Comparison of ENCODE assay signal across 34 mouse cellular contexts in genomic region chr13:24311011-24311940, GRCm38 (mm10). TPM values are rescaled to one million over a fixed set of nuclear protein-coding genes. Genes with fewer than 3 reads are reported as not detected.
DNase-seq lines count a peak whose midpoint lies in the region; ATAC-seq lines count a peak whose summit lies in the region.
"Had no signal": no experiment of that assay in that cellular context is flagged by ENCODE, and none has a peak within 500 bp of the region (broad histone marks: within the 10 kb centered on the region; RNA-seq: fewer than 3 reads in every experiment).

No protein-coding gene starts in this region.

- no peak overlapping the region for H3K4me3 ChIP-seq in heart, embryonic 10.5 days
- no peak overlapping the region for H3K4me3 ChIP-seq in liver, embryonic 11.5 days (ENCODE audit: low read depth, low read length)
- no peak overlapping the region for H3K4me3 ChIP-seq in liver, embryonic 16.5 days (ENCODE audit: low read depth, low read length)
- H3K4me3 ChIP-seq: embryonic facial prominence, embryonic 13.5 days; erythroblast, embryonic 14.5 days; forebrain, embryonic 12.5 days; hindbrain, embryonic 12.5 days; limb, embryonic 13.5 days; neural tube, embryonic 12.5 days had no signal

- peak; percentile 88 for ATAC-seq in liver, embryonic 11.5 days (replicated peaks; ENCODE audit: low FRiP score)
- peak; percentile 85 for ATAC-seq in liver, embryonic 16.5 days (ENCODE audit: low read depth)
- ATAC-seq: forebrain, postnatal 0 days; hindbrain, postnatal 0 days; intestine, embryonic 16.5 days; midbrain, embryonic 16.5 days; Patski had no signal

- H3K36me3 ChIP-seq in heart, embryonic 10.5 days = no peaks in the 10 kb centered on the region
- H3K36me3 ChIP-seq in liver, embryonic 11.5 days (ENCODE audit: control insufficient read depth, insufficient read depth, low read length) = no peaks in the 10 kb centered on the region
- H3K36me3 ChIP-seq in liver, embryonic 16.5 days (ENCODE audit: control insufficient read depth, insufficient read depth) = no peaks in the 10 kb centered on the region
- H3K36me3 ChIP-seq: embryonic facial prominence, embryonic 13.5 days; forebrain, embryonic 12.5 days; G1E; hindbrain, embryonic 12.5 days; limb, embryonic 13.5 days; neural tube, embryonic 12.5 days had no signal

- H3K4me1 ChIP-seq in heart, embryonic 10.5 days = no peaks in the 10 kb centered on the region
- H3K4me1 ChIP-seq in liver, embryonic 11.5 days (replicated peaks; ENCODE audit: control insufficient read depth, insufficient read depth, low read length) = peaks cover 5% of the 10 kb centered on the region
- H3K4me1 ChIP-seq in liver, embryonic 16.5 days (ENCODE audit: control insufficient read depth, low read depth, low read length) = peaks cover 12% of the 10 kb centered on the region
- H3K4me1 ChIP-seq: embryonic facial prominence, embryonic 13.5 days; forebrain, embryonic 12.5 days; hindbrain, embryonic 12.5 days; limb, embryonic 13.5 days; neural tube, embryonic 12.5 days had no signal

- peak overlapping the region; percentile 16; the same call in 1 of the 2 replicates for H3K4me2 ChIP-seq in liver, embryonic 11.5 days
- H3K4me2 ChIP-seq in liver, embryonic 16.5 days (ENCODE audit: low read depth, low read length) = 0 out of 2 replicates have a peak overlapping the region, but pooled peaks have one; percentile 17
- H3K4me2 ChIP-seq: embryonic facial prominence, embryonic 13.5 days; forebrain, embryonic 12.5 days; hindbrain, embryonic 12.5 days; limb, embryonic 13.5 days; midbrain, embryonic 11.5 days; neural tube, embryonic 12.5 days had no signal

- no peak overlapping the region for H3K9ac ChIP-seq in liver, embryonic 11.5 days (ENCODE audit: low read depth, low read length)
- no peak overlapping the region for H3K9ac ChIP-seq in liver, embryonic 16.5 days (ENCODE audit: low read depth, low read length)
- H3K9ac ChIP-seq: embryonic facial prominence, embryonic 13.5 days; forebrain, embryonic 12.5 days; forebrain, postnatal 0 days; hindbrain, embryonic 12.5 days; limb, embryonic 13.5 days; neural tube, embryonic 12.5 days had no signal

- H3K27ac ChIP-seq in heart, embryonic 10.5 days = no peak overlapping the region
- H3K27ac ChIP-seq in liver, embryonic 11.5 days (ENCODE audit: low read depth, low read length) = peak overlapping the region; percentile 56
- H3K27ac ChIP-seq in liver, embryonic 16.5 days (ENCODE audit: low read length) = peak overlapping the region; percentile 59
- H3K27ac ChIP-seq: embryonic facial prominence, embryonic 13.5 days; forebrain, embryonic 12.5 days; hindbrain, embryonic 12.5 days; hindbrain, postnatal 0 days; limb, embryonic 13.5 days; neural tube, embryonic 12.5 days; stomach, postnatal 0 days had no signal

- no peaks in the 10 kb centered on the region for H3K9me3 ChIP-seq in heart, embryonic 10.5 days
- no peaks in the 10 kb centered on the region for H3K9me3 ChIP-seq in liver, embryonic 11.5 days (ENCODE audit: control insufficient read depth, low read length)
- no peaks in the 10 kb centered on the region for H3K9me3 ChIP-seq in liver, embryonic 16.5 days (replicated peaks; ENCODE audit: control insufficient read depth, low read length)
- H3K9me3 ChIP-seq: embryonic facial prominence, embryonic 13.5 days; forebrain, embryonic 12.5 days; G1E; hindbrain, embryonic 12.5 days; limb, embryonic 13.5 days; neural tube, embryonic 12.5 days had no signal

- 82% methylated on average over 8 of the region's 8 CpGs for WGBS in heart, embryonic 10.5 days
- 68% methylated on average over 8 of the region's 8 CpGs for WGBS in liver, embryonic 11.5 days
- 50% methylated on average over 8 of the region's 8 CpGs for WGBS in liver, embryonic 16.5 days (ENCODE audit: insufficient replicate concordance)

- H3K27me3 ChIP-seq in heart, embryonic 10.5 days (ENCODE audit: insufficient read depth, poor library complexity, severe bottlenecking) = no peaks in the 10 kb centered on the region
- no peaks in the 10 kb centered on the region for H3K27me3 ChIP-seq in liver, embryonic 11.5 days (replicated peaks; ENCODE audit: control insufficient read depth, insufficient read depth, low read length)
- H3K27me3 ChIP-seq in liver, embryonic 16.5 days (ENCODE audit: control insufficient read depth, insufficient read depth, low read depth, low read length) = no peaks in the 10 kb centered on the region
- H3K27me3 ChIP-seq: embryonic facial prominence, embryonic 13.5 days; forebrain, embryonic 12.5 days; hindbrain, embryonic 12.5 days; limb, embryonic 13.5 days; neural tube, embryonic 12.5 days had no signal

- intact Hi-C loops in heart, postnatal 25 days (cut with DNase I) = no loop called here

- peak; percentile 61 for DNase-seq in heart, embryonic 10.5 days (ENCODE audit: low spot score)
- no peak for DNase-seq in heart, postnatal 25 days (ENCODE audit: low spot score)
- no peak for DNase-seq in liver, embryonic 11.5 days (ENCODE audit: low spot score)
- no peak for DNase-seq in kidney, adult 8-10 months
- DNase-seq in embryo, embryonic 10.5 days (ENCODE audit: low spot score) = no peak
- DNase-seq in right cerebral cortex, postnatal 10 days (ENCODE audit: low spot score in 2 of 2) = no peak
- DNase-seq: adrenal gland, postnatal 25 days; cerebellum, adult 11 months; cerebellum, adult 9-10 months; cerebellum, postnatal 36 days; forebrain, postnatal 0 days; heart, postnatal 14 days; kidney, adult 9 months; kidney, postnatal 14 days; lung, adult 2 months; lung, postnatal 10 days; right cerebral cortex, adult 18-20 months; right cerebral cortex, postnatal 4 days; thymus, adult 2 months; thymus, postnatal 36 days had no signal

RNA-seq across cellular contexts. Expression of gene Cmah, which starts 15.9 kb away (rescaled TPM):
- polyA plus RNA-seq in heart, embryonic 10.5 days (2016; fragmentation: Nextera tagmentation; extraction: Ambion mirVana) = 0.21 and 0.39 TPM in 2 replicates
- 1 to 10 TPM; 2.9 to 4.9 TPM for total RNA-seq in heart, postnatal 25 days (2021)
- polyA plus RNA-seq in liver, embryonic 11.5 days (2014; fragmentation: Nextera tagmentation; extraction: Ambion mirVana) = 3.2 and 4.3 TPM in 2 replicates
- 1.1 and 1.6 TPM in 2 replicates for polyA plus RNA-seq in liver, embryonic 16.5 days (2015; fragmentation: Nextera tagmentation; extraction: Ambion mirVana)
- total RNA-seq: forebrain, postnatal 0 days had no signal
- polyA plus RNA-seq: G1E had no signal

RNA-seq across cellular contexts. Expression of gene Carmil1, which starts 30.7 kb away (rescaled TPM):
- 13.5 and 21.8 TPM in 2 replicates for polyA plus RNA-seq in heart, embryonic 10.5 days (2016; fragmentation: Nextera tagmentation; extraction: Ambion mirVana)
- total RNA-seq in heart, postnatal 25 days (2021) = 10 to 100 TPM in 1 of 2 experiments, 1 to 10 TPM in 1; 9.1 to 10.6 TPM
- polyA plus RNA-seq in liver, embryonic 11.5 days (2014; fragmentation: Nextera tagmentation; extraction: Ambion mirVana) = 18.6 and 20.1 TPM in 2 replicates
- polyA plus RNA-seq in liver, embryonic 16.5 days (2015; fragmentation: Nextera tagmentation; extraction: Ambion mirVana) = 4.3 and 5.4 TPM in 2 replicates
